Mouse (Mus musculus) right cerebral cortex, adult 2 months (tissue): ENCODE data around the gene Rnpep.

ENCODE experiments used
- DNase-seq, 2 experiments: peaks; one replicate each; pipeline ENCODE4 v3.0.0; 2021 to 2022; ENCODE audit warnings: low spot score in 2 of 2

The Rnpep gene

DNA sequence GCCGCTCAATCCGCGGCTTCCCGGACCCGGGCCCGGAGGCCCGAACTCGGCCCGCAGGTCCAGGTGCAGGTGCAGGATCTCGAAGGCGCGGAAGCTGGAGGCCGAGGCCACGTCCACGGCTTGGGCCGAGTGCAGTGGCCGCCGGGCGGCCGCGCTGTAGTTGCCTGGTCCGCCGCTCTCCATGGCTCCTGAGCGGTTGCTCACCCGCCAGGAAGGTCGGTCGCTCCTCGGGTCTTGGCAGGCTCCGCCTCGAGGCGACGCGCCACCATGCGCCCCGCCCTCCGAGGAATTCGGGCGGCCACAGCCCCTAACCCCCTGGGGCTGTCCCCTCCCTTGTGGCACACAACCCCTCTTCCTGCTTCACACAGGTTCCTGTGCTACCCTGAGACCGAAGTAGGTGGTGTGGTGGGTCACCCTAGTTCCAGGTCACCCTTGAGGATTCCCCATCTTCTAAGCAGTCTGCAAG, at the start of gene Rnpep:
TSS of gene Rnpep (minus strand) at position 259 of the 466 bp plus-strand sequence.
- peak; percentile 68 to 80 for DNase-seq

DNA sequence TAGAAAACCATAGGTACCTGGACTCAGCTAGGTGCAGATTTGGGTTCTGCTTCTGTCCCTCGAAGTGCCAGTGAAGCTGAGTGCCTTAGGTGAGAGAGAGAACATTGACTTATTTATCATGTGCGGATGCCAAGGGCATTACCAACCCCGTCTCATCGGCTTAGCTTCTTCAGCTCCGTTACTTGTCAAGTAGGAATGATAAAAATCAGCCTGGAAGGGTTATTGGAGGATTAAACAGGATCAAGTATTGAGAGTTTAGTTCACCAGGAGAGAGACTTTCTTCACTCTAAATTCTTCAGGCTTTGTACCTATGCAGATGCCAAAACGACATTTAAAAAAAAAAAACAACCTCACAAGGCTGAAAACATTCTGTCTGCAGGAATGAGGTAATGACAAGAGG, 46.7 kb upstream of the Rnpep start:
- no peak for DNase-seq

DNA sequence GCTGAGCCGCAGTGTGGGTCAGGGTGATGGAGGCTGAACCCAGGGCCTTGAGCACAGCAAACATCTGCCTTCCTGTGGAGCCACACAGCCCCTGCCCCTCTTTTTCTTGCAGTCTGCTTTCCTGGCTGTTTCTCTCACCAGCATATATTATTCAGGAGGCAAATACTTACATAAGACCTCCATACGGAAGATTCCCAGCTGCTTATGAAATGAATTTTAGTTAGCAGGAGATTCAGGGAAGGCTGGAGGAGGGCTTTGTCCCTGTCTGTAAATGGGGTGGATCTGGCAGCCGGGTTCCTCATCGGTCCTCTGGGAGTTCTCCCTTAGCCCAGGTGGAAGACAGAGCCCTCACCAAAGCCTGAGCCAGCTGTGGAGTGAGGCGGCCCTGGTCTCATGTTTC, 44.5 kb upstream of the Rnpep start:
- peak in 1 of 2 experiments; percentile 11 for DNase-seq

DNA sequence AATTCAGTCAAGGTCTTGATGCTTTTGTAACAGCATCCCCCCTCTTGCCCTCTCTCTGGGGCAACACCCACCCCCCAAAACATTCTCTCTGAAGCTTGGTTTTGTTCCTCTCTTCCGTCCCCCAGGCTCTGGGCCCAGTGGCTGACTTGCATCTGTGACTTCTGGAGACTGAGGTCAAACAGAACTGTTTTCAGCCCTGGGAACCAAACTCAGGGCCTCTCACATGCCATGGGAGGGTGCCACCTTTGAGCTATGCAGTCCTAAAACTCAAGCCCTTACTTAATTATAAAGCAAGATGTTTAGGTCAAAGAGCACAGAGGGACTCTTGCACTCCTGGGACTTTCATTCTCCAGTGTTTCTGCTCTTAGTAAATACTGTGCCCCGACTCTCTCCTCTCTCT, 42.0 kb upstream of the Rnpep start:
- DNase-seq, result no peak

DNA sequence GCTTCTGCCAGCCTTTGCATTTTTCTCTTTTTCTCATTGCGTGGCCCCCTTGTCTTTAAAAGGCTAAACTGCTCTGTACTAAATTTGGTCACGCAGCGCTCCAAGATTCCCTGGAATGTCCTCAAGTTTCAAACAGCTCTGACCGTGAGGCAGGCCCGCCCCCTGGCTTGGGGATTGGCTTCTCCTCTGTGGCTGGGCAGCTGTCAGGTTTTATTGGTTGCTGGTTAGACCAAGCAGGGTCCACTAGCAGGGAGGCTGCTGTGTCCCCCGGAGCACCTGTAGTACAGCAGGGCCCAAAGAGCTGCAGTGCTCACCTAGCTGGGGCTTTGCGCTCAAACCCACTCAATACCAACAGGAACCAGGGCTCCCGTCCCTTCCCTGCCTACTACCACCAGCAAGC, 40.7 kb upstream of the Rnpep start, which contains the start of gene Lmod1:
TSS of gene Lmod1 (plus strand) at position 237 of the 400 bp plus-strand sequence.
- no peak for DNase-seq

DNA sequence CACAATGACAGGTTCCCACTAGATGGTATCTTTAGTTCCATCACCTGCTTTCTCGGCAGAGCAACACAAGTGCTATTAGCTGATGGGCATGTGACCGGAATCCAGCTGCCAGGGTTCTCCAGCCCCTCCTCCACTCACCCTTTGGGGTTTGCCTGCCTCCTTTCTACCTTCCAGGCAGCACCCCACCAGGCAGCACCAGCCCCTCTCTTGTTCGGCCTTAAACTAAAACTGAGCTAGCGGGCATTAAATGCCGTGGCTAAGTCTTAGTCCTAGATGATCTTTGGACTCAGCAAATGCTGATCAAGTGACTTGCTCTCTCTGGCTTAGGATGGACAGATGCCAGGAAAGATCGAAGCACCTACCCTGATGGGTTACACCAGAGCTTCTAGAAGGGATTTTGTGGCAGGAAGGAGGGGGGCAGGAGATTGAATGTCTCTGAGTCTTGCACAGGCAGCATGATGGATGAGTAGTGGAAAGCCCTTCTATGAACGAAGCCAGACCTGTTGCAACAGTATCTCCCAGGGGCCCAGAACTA, 39.5 kb upstream of the Rnpep start:
- DNase-seq, result no peak

DNA sequence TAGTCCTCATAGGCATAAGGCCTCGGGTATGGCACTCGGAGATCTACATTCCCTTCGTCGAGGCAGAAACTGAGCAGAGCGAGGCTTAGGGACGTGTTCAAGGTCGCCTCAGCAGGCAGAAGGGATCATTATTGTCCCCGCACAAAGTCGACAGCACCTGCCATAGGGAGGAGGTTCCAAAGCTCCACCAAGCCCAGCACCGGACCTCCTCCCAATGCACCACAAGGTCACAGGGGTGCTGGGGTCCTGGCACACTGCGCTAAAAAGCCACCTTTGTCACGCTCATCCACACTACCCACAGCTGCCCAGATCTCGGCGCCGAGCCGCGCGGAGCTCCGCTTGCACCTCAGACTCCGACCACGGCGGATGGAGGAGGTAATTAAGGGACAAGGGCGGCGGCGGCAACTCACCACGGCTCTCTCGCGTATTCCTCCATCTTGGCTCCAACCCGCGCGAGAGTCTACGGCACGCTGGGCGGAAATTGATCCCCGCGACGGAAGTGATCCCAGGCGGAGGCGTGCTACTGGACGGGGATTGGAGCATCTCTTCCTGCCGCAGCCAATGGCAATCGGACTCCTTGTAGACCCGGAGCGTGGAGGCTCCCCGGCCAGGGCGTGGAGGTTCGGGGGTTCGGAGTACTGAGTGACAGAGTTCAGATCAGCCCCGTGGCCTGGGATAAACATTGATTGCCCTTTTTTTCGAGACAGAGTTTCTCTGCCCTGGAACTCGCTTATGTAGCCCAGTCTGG, 29.6 kb upstream of the Rnpep start, which contains the start of gene Timm17a:
TSS of gene Timm17a (minus strand) at position 495 of the 748 bp plus-strand sequence.
- peak; percentile 94 to 96 for DNase-seq

DNA sequence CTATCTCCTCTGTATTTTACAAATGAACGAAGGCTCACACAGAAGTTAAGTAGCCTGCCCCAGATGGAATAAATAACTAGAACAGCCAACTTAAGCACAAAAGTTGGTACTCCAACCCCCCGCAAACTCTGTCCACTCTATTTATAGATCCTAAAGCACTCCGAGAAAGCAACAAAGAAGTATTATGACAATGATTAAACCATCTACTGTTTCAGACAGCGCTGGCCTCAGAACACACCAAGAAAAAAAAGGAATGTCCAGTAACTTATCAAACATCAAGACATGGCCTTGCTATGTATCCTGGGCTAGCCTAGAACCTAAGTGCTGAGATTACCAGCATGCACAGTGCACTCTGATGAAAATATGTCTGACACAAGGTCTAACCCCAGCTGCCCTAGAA, 28.3 kb upstream of the Rnpep start:
- DNase-seq, result no peak

DNA sequence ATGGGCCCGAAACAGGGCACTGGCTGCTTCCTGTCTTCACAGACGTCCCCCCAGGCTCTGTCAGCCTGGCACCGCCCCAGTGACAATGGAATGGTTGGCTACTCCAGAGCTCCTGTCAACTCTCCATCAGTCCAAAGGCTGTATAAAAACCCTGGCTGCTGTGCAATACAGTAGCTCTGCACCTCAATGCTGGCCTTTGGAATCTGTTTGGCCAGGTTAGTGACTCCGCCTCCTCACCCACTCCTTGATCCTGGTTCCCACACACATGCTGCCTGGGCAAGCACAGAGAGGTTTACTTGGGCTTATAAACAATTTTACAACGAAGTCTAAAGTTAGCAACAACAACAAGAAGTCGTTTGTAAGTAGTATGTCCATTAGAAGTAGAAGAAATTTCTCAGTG, 27.5 kb upstream of the Rnpep start:
- DNase-seq, result no peak

DNA sequence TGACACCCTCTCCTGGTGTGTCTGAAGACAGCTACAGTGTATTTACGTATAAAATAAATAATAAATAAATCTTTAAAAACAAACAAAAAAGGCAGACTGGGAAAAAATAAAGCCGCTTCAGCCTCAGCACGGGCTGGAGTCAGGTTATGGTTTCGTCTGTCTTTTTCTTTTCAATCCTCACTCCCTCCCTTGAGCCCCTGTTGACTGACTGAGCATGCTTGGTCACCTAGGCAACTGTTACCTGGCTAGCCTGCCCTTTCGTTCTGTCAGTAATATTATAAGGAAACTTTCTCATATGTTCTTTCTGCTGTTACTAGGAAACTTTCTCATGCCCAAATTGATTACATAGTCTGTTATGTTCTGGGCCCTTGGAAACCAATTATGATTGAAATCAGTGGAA, 7.0 kb upstream of the Rnpep start:
- DNase-seq, result no peak

DNA sequence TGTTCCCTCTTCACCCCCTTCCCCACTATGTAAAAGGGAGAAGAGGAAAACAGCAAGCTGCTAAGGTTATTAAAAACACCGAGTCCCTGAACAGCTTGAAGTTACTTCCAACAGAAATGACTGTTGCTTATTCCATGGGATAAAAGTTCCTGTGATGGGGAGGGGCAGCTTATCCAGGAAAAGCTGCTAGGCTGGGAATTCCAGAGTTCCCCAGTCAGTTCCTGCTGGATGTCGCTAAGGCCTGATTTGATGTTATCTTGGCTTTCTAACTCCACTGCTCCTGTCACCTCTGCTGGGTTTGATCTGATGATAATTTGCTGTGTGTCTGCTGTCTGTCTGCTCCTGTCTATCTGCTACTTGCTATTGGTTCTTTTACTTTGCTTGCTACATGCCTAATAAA, 2.4 kb upstream of the Rnpep start:
- no peak for DNase-seq

DNA sequence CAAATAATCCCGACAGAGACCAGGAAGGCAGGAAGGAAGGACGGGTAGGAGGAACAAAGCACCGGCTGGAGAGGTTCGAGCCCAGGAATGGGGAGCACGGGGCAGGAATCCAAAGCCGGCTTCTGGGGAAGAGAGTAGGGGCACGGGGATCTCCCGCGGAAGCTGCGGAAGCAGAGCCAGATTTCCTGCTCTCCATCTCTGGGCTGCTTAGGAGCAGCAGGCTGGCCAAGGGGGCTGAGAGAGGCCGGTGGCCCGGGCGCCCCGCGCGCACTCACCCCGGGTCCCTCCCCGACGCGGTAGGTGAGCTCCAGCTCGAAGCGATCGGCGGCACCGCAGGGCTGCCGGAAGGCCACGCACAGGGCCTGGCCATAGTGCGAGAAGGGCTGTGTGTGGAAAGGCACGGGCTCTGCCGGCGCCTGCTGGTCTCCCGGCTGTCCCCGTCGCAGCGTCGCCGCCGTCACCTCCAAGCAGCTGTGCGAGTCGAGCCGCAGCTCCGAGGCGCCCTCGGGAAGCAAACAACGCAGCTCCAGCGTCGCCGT, 528 bp downstream of the Rnpep start:
- peak; percentile 54 to 71 for DNase-seq

DNA sequence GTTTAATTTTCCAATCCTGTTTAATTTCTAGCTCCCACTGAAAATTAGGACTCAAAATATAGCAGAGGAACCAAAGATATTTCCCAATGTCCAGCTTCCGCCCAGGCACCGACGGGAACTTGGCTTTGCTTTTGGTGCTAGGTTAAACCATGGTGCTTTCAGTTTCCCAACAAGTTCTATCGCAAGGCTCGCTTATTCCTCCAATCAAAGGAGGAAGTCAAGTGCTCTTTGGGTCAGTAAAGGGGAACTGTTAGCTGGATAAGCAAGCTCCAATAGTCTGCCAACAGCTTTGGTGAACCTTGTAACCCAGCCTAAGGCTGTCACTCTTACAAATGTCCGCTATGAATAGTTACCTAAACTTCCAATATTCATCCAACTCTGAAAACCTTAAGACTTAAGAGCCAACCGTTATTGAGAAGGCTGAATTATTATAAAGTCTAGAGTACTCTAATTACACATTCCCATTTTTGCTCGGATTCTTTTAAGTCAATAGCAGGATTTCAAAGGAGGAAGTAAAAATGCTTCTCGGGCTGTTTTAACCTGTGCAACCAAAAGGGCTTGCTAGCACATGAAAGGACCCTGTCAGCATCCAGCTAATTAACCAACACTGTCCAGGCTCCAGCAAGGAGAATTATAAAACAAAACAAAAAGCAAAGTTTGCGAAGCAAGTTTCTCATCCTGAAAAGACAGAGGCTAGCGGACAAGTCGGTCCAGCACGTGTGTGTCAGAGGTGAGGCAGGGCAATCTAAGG, 1.2 kb downstream of the Rnpep start:
- DNase-seq, result no peak

DNA sequence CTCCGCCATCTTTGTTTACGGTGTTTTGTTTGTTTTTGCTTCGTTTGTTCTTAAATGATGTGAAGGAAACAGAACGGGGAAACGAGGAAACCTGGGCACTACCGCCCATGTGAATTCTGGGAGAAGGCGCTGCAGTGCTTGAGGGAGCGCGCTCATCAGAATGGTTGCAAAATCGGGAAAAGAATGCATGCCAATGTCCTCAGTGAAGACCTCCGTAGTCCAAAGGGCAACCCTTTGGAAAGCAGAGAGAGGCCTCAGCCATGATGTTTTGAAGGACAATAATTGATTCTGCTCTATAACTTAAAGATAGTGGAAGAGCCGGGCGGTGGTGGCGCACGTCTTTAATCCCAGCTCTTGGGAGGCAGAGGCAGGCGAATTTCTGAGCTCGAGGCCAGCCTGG, 2.0 kb downstream of the Rnpep start:
- no peak for DNase-seq

DNA sequence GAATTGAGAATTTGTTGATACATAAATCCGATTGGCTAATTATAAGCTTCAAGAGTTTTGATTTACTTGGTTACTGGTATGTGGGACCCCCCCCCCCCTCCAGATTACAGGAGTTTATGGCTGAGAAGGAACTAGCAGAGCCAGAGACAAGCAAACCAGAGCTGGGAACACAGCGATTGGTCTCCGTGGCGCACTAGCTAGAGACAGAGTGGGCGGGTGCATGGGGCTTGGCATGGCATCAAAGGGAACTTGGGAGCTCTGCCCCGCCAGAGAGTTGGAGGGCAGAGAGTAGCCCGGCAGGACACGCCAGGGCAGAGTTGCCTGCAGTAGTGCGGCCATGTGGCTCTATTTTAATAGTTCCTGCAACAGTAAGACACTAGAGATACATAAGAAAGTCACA, 3.2 kb downstream of the Rnpep start:
- peak; percentile 44 to 50 for DNase-seq

DNA sequence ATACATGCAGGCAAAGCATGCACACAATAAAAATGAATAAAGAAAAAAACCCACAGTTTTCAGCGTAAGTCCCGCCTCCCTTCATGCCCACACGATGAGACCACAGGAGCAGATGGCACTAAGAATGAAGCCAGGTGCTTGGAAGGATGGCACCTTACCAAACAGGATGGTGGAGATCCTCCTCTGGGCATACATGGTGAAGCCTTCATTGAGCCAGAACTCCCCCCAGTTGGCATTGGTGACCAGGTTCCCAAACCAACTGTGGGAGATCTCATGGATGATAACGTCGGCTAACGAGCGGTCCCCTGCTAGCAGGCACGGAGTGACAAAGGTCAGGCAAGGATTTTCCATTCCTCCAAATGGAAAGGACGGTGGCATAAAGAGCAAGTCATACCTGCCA, 12.5 kb downstream of the Rnpep start:
- no peak for DNase-seq

DNA sequence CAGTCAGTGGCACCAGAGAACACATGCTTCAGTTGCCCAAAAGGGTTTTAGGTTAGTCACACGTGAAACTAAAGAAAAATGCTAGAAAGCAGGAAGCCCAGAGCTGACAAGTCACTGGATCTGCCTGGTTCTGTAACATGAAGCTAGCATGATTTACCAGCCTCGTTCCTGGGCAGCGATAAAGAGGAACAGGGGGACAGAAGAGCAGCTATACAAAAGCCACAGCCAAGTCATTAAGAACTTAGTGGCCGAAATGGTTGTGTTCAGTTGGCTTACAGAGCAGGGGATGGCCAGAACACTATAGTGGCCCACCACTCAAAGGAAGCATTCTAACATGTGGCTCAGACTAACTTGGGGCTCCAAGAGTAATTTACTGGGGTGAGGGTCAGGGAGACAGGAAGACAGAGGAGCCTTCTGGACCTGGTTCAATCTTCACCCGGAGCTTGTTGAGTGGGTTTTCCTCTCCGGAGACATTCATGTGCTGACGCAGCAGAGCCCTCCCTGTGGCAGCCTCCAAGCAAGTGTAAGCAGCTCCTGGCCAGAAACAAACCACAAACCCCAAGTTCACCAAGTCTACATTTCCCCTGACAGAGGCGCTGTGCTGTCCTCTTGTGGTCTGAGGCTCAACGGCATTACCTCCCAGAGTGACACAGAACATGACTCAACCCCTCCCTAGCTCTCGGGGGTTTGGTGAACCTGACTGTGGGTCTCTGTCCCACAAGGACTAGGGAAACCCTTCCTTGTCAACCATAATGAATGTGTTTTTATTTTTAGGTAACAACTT, 16.0 kb downstream of the Rnpep start:
- DNase-seq, result no peak

DNA sequence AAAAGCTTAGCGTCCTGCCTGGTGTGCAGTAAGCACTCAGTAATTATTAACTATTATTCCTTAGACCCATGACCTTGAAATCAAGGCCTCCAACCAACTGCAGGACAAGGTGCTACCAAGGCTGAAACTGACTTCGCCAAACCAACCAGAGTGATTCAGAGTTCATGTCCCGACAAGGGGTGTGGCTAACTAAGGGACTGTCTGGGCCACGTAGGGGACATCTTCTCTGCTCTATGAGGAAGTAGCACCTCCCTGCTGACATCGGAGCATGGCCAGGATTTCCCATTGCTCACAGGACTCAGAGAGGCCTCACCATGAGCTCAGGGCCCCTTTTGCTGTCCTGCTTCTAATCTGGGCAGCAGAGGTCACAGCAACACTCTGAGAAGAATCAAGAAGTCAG, 18.1 kb downstream of the Rnpep start:
- DNase-seq, result no peak

DNA sequence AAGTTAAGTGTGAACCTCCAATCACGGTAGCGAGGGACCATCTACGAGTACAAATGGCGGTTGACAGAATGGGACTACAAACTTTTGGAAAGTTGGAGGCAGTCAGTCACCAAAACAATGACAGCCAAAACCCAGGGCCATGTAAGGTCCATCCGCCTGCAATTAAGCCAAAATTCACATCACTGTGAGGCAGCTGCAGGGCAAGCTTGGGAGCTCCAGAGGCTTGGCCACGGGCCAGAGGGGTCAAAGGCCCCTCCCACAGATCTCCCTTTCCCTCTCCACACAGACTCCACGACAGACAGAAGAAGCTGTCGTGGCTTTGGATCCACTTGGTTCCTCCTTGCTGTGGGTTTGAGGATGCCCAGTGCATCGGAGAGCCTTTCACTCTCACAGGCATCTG, 20.6 kb downstream of the Rnpep start:
- no peak for DNase-seq

DNA sequence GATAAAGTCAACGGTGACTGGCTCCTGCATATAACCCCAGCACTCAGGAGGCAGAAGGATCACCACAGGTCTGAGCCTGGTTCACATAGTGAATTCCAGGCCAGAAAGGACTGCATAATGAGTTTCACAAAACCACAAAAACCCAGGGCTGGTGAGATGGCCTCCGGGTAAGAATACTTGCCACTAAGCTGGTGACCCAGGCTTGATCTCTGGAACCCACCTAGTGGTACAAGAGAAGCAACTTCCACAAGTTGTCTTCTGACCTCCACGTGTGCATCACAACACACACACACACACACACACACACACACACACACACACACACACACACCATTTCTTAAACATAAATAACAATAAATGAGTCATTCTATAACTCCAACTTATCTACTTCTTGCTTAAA, 21.6 kb downstream of the Rnpep start:
- DNase-seq, result no peak

DNA sequence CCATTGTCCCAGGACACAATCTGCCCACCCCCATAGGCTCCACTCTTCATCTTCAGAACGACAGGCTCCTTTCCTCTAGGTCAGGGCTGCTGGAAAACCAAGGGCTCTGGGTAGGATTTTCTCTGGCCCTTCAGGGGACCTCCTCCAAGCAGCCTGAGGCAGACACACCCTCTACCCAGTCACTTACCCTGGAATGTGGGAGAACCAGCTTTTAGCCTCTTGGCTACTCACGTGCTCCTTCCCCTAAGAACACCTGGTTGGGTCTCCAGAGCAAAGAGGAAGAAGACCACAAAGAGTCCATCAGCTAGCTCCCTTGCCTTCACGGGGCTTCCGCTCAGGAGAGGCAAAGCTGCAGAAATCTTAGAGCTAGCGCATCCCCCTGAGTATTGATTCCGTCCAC, 23.0 kb downstream of the Rnpep start:
- DNase-seq, result no peak

DNA sequence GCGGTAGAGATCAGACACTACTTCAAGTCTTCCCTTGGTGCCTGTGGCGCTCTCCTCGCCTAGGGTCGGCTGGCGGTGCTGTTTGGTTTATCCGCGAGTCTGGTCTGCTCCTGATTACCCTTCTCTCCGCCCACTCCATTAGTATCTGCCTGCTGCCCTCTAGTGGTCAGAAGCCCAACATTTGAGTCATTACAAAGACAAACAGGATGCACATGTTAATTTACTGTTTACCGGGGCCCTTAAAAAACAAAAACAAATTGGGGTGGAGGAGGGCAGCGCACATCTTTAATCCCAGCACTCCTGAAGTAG, 24.8 kb downstream of the Rnpep start:
- DNase-seq, result peak; percentile 72 to 81
